Mouse (Mus musculus) MEL (cell line): Measurements from ENCODE around the gene Pip5k1b. TPM values are rescaled to one million over a fixed set of nuclear protein-coding genes. Genes with fewer than 3 reads are reported as not detected.

Source experiments
- DNase-seq: peaks from one replicate; pipeline ENCODE4 v3.0.0; 2011; ENCODE audit warnings: low read depth, low spot score
- H3K27ac ChIP-seq: 2 replicates; pipeline ENCODE4 v1.5.1; 2012; ENCODE audit warnings: low read depth, mild to moderate bottlenecking, control low read depth, low read length, moderate library complexity; ENCODE audit not compliant: control insufficient read depth
- H3K27me3 ChIP-seq, 2 experiments: fragments of 150-350 bp in 1 of 2; sonication (generic) in 1 of 2; 2 replicates each; pipeline ENCODE4 v1.6.1; 2012; ENCODE audit warnings: low read length in 2 of 2, mild to moderate bottlenecking in 2 of 2, improper control_type of control experiment in 1 of 2, moderate library complexity in 1 of 2; ENCODE audit not compliant: insufficient read depth in 2 of 2, control insufficient read depth in 1 of 2
- H3K36me3 ChIP-seq, 2 experiments: 2 replicates each; pipeline ENCODE4 v1.6.1; 2012 to 2014; ENCODE audit warnings: low read length in 2 of 2, improper control_type of control experiment in 1 of 2, inconsistent platforms in 1 of 2, mild to moderate bottlenecking in 1 of 2; ENCODE audit not compliant: insufficient read depth in 2 of 2, control insufficient read depth in 1 of 2
- H3K4me1 ChIP-seq, 2 experiments: fragments of 150-350 bp in 1 of 2; sonication (generic) in 1 of 2; 2 replicates each; pipeline ENCODE4 v1.6.1; 2012; ENCODE audit warnings: low read length in 2 of 2, improper control_type of control experiment in 1 of 2, mild to moderate bottlenecking in 1 of 2; ENCODE audit not compliant: insufficient read depth in 2 of 2, control insufficient read depth in 1 of 2
- H3K4me3 ChIP-seq, 2 experiments: fragments of 150-350 bp in 1 of 2; sonication (generic) in 1 of 2; 2 replicates each; pipeline ENCODE4 v1.5.1; 2012; ENCODE audit warnings: low read depth in 2 of 2, low read length in 2 of 2, mild to moderate bottlenecking in 2 of 2, moderate library complexity in 2 of 2, control low read depth in 1 of 2, improper control_type of control experiment in 1 of 2; ENCODE audit not compliant: control insufficient read depth in 1 of 2, insufficient read depth in 1 of 2
- H3K79me2 ChIP-seq: 2 replicates; pipeline ENCODE4 v1.6.1; 2012; ENCODE audit warnings: mild to moderate bottlenecking, low read length, moderate library complexity; ENCODE audit not compliant: control insufficient read depth, poor library complexity, insufficient read depth
- H3K9ac ChIP-seq: 2 replicates; pipeline ENCODE4 v1.6.1; 2012; ENCODE audit warnings: low read depth, mild to moderate bottlenecking, control low read depth, low read length, moderate library complexity; ENCODE audit not compliant: control insufficient read depth, poor library complexity, severe bottlenecking
- H3K9me3 ChIP-seq: fragments of 150-350 bp; sonication (generic); replicated peaks from 2 replicates; pipeline ENCODE4 v1.6.1; 2012; ENCODE audit warnings: mild to moderate bottlenecking, low read length, improper control_type of control experiment, moderate library complexity; ENCODE audit not compliant: insufficient read depth
- CHD1 ChIP-seq: IDR thresholded peaks from 2 replicates; pipeline ENCODE4 v1.6.1; 2012; ENCODE audit warnings: low read depth, mild to moderate bottlenecking, inconsistent platforms, low read length, improper control_type of control experiment
- CHD2 ChIP-seq: IDR thresholded peaks from 2 replicates; pipeline ENCODE4 v1.6.1; 2011; ENCODE audit warnings: low read length, improper control_type of control experiment
- CTCF ChIP-seq, 3 experiments: IDR thresholded peaks in 2 of 3; conservative IDR thresholded peaks in 1 of 3; 2 replicates each; pipeline ENCODE4 v1.5.1; 2011 to 2012; ENCODE audit warnings: low read length in 3 of 3, low read depth in 2 of 3, mild to moderate bottlenecking in 2 of 3, improper control_type of control experiment in 1 of 3, inconsistent platforms in 1 of 3, mixed read lengths in 1 of 3, moderate library complexity in 1 of 3; ENCODE audit not compliant: control insufficient read depth in 1 of 3, insufficient read depth in 1 of 3, poor library complexity in 1 of 3, severe bottlenecking in 1 of 3
- E2F4 ChIP-seq: IDR thresholded peaks from 2 replicates; pipeline ENCODE4 v1.6.1; 2011; ENCODE audit warnings: low read depth, low read length, improper control_type of control experiment, borderline replicate concordance
- GATA1 ChIP-seq: IDR thresholded peaks from 2 replicates; pipeline ENCODE4 v1.6.1; 2011; ENCODE audit warnings: low read depth, low read length, improper control_type of control experiment
- HCFC1 ChIP-seq: IDR thresholded peaks from 2 replicates; pipeline ENCODE4 v1.6.1; 2012; ENCODE audit warnings: low read depth, mild to moderate bottlenecking, inconsistent platforms, low read length, improper control_type of control experiment, moderate library complexity
- JUND ChIP-seq: IDR thresholded peaks from 2 replicates; pipeline ENCODE4 v1.6.1; 2011; ENCODE audit warnings: low read depth, mild to moderate bottlenecking, improper control_type of control experiment, low read length
- MAX ChIP-seq: IDR thresholded peaks from 2 replicates; pipeline ENCODE4 v1.6.1; 2011; ENCODE audit warnings: low read length, improper control_type of control experiment
- MAZ ChIP-seq: IDR thresholded peaks from 2 replicates; pipeline ENCODE4 v1.6.1; 2012; ENCODE audit warnings: low read depth, mild to moderate bottlenecking, inconsistent platforms, low read length, improper control_type of control experiment
- MXI1 ChIP-seq: IDR thresholded peaks from 2 replicates; pipeline ENCODE4 v1.6.1; 2011; ENCODE audit warnings: mild to moderate bottlenecking, low read depth, low read length, improper control_type of control experiment
- MYB ChIP-seq: IDR thresholded peaks from 2 replicates; pipeline ENCODE4 v1.6.1; 2011; ENCODE audit warnings: mild to moderate bottlenecking, low read depth, low read length, improper control_type of control experiment
- POLR2A ChIP-seq, 2 experiments: IDR thresholded peaks; 2 replicates each; pipeline ENCODE4 v1.6.1; 2011 to 2012; ENCODE audit warnings: low read length in 2 of 2, mild to moderate bottlenecking in 2 of 2, control low read depth in 1 of 2, improper control_type of control experiment in 1 of 2, low read depth in 1 of 2, moderate library complexity in 1 of 2; ENCODE audit not compliant: control insufficient read depth in 1 of 2, insufficient read depth in 1 of 2, poor library complexity in 1 of 2
- POLR2AphosphoS5 ChIP-seq: IDR thresholded peaks from 2 replicates; pipeline ENCODE4 v1.6.1; 2012; ENCODE audit warnings: low read depth, borderline replicate concordance, mild to moderate bottlenecking, inconsistent platforms, low read length, moderate library complexity, mixed read lengths
- RAD21 ChIP-seq: IDR thresholded peaks from 2 replicates; pipeline ENCODE4 v1.6.1; 2011; ENCODE audit warnings: mild to moderate bottlenecking, low read depth, low read length, improper control_type of control experiment
- RCOR1 ChIP-seq: IDR thresholded peaks from 2 replicates; pipeline ENCODE4 v1.6.1; 2012; ENCODE audit warnings: low read depth, mild to moderate bottlenecking, inconsistent platforms, low read length, improper control_type of control experiment
- SMC3 ChIP-seq: IDR thresholded peaks from 2 replicates; pipeline ENCODE4 v1.6.1; 2011; ENCODE audit warnings: low read depth, low read length, improper control_type of control experiment
- TAL1 ChIP-seq: IDR thresholded peaks from 2 replicates; pipeline ENCODE4 v1.6.1; 2012; ENCODE audit warnings: mild to moderate bottlenecking, inconsistent platforms, low read length, moderate library complexity, mixed read lengths
- TBP ChIP-seq: IDR thresholded peaks from 2 replicates; pipeline ENCODE4 v1.8.0; 2011; ENCODE audit warnings: low read depth, low read length, improper control_type of control experiment
- TCF12 ChIP-seq: IDR thresholded peaks from 2 replicates; pipeline ENCODE4 v1.6.1; 2014; ENCODE audit warnings: low read depth, mild to moderate bottlenecking, inconsistent platforms, low read length, improper control_type of control experiment, moderate library complexity
- UBTF ChIP-seq: IDR thresholded peaks from 2 replicates; pipeline ENCODE4 v1.6.1; 2012; ENCODE audit warnings: low read depth, mild to moderate bottlenecking, inconsistent platforms, low read length, improper control_type of control experiment, moderate library complexity, borderline replicate concordance; ENCODE audit not compliant: insufficient read depth
- USF1 ChIP-seq: IDR thresholded peaks from 2 replicates; pipeline ENCODE4 v1.6.1; 2014; ENCODE audit warnings: low read depth, mild to moderate bottlenecking, inconsistent platforms, low read length, improper control_type of control experiment, moderate library complexity
- ZMIZ1 ChIP-seq: IDR thresholded peaks from 2 replicates; pipeline ENCODE4 v1.6.1; 2012; ENCODE audit warnings: low read depth, mild to moderate bottlenecking, inconsistent platforms, low read length, improper control_type of control experiment, moderate library complexity
- ZNF384 ChIP-seq: IDR thresholded peaks from 2 replicates; pipeline ENCODE4 v1.6.1; 2012; ENCODE audit warnings: low read depth, mild to moderate bottlenecking, inconsistent platforms, low read length, improper control_type of control experiment
- polyA plus RNA-seq, 2 experiments: library from polyadenylated mRNA; stranded (reverse) in 1 of 2; unstranded in 1 of 2; fragments of >175 nt in 1 of 2; fragments of >200 nt in 1 of 2; gene quantifications; 2 replicates each; pipeline versions ENCODE4 v1.2.1 to v1.2.4; 2012; ENCODE audit warnings: low replicate concordance in 2 of 2, low read depth in 1 of 2; ENCODE audit not compliant: insufficient read length in 2 of 2, insufficient read depth in 1 of 2, missing spikeins in 1 of 2
- total RNA-seq: library from RNA; depleted of rRNA; stranded (reverse); fragments of 300-350 nt; gene quantifications from 2 replicates; pipeline ENCODE4 v1.2.3, GENCODE M21; 2012

Gene Pip5k1b
- total and polyA plus RNA-seq, 3 experiments, result 3.4 to 10.0 TPM; not detected in 1

GRCm38 (mm10) chr19:24540952-24541668 is 14.6 kb downstream of the Pip5k1b start:
- Histone ChIP-seq H3K9ac (no peak overlapping the region), H3K4me3 (no peak overlapping the region), H3K27ac (no peak overlapping the region), H3K9me3 (no peaks in the 10 kb centered on the region), H3K4me1 (no peaks in the 10 kb centered on the region; a peak in 1 of 4 replicates), H3K79me2 (no peaks in the 10 kb centered on the region), H3K27me3 (no peaks in the 10 kb centered on the region), H3K36me3 (peaks cover 0 to 2% of the 10 kb centered on the region in 2 experiments; a peak in 1 of 4 replicates)
- no peak for DNase-seq
- TF ChIP-seq UBTF (no peak), GATA1 (no peak), TAL1 (no peak), RAD21 (no peak), POLR2A (IDR thresholded peaks at IDR 0.05; ENCODE audit: control insufficient read depth in 1 of 2, insufficient read depth in 1 of 2, low read depth in 1 of 2, low read length in 2 of 2, poor library complexity in 1 of 2) (no peak), E2F4 (no peak), TBP (no peak), ZNF384 (no peak), TCF12 (no peak), CTCF (IDR thresholded peaks at IDR 0.05 in 2 of 3, conservative IDR thresholded peaks at IDR 0.05 in 1 of 3; ENCODE audit: control insufficient read depth in 1 of 3, insufficient read depth in 1 of 3, low read depth in 2 of 3, low read length in 3 of 3, poor library complexity in 1 of 3, severe bottlenecking in 1 of 3) (no peak), ZMIZ1 (no peak), CHD1 (no peak), RCOR1 (no peak)
- TF ChIP-seq, all 39 proteins: peak for 0

DNA sequence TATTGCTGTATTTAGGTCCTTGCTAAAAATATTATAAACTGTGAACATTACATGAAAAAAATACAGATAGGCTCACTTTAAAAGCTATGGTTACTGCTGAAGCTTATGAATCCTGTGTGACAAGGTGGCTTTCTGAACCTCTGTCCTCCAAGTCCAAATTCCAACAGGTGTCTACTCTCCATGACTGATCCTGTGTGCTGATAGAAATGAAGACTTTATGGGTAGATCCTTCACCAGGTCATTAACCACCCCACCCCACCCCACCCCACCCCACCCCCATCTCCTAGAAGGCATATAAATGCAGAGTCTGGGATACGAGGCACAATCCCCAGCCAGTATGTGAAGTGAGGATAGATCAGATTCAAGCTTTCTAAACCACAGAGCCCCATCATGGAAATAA is 16.6 kb downstream of the Pip5k1b start:
- Histone ChIP-seq H3K4me1 (peaks cover 3 to 10% of the 10 kb centered on the region in 2 experiments; a peak in 3 of 4 replicates), H3K79me2 (no peaks in the 10 kb centered on the region), H3K36me3 (0 out of 4 replicates have a peak, but pooled peaks cover 0 to 3% of the 10 kb centered on the region in 2 experiments), H3K4me3 (no peak overlapping the region), H3K9me3 (no peaks in the 10 kb centered on the region), H3K9ac (no peak overlapping the region), H3K27me3 (no peaks in the 10 kb centered on the region), H3K27ac (no peak overlapping the region)
- no peak for DNase-seq
- no peak for TF ChIP-seq SMC3
- no peak for TF ChIP-seq HCFC1
- TF ChIP-seq POLR2AphosphoS5, result no peak
- no peak for TF ChIP-seq CTCF (IDR thresholded peaks at IDR 0.05 in 2 of 3, conservative IDR thresholded peaks at IDR 0.05 in 1 of 3; ENCODE audit: control insufficient read depth in 1 of 3, insufficient read depth in 1 of 3, low read depth in 2 of 3, low read length in 3 of 3, poor library complexity in 1 of 3, severe bottlenecking in 1 of 3)
- no peak for TF ChIP-seq MYB
- TF ChIP-seq TAL1, result no peak
- no peak for TF ChIP-seq MAX
- no peak for TF ChIP-seq CHD2
- TF ChIP-seq MXI1, result no peak
- no peak for TF ChIP-seq USF1
- TF ChIP-seq ZMIZ1, result no peak
- TF ChIP-seq JUND, result no peak
- TF ChIP-seq MAZ, result no peak
